Mouse (Mus musculus) midbrain, postnatal 0 days (tissue): ENCODE measurements around the gene Jag1. TPM values are rescaled to one million over a fixed set of nuclear protein-coding genes. Genes with fewer than 3 reads are reported as not detected.
A peak's percentile ranks its signal among the peaks of the same experiment; 100 is the strongest.

Source experiments
- ATAC-seq: fragments of 200-750 bp; cut with Nextera tagmentation; 2 replicates; pipeline ENCODE4 v1.8.0; 2017; ENCODE audit warnings: moderate number of reproducible peaks, mild to moderate bottlenecking, moderate TSS enrichment, moderate library complexity; ENCODE audit not compliant: low FRiP score
- DNase-seq: peaks from one replicate; pipeline ENCODE4 v3.0.0-alpha.2; 2015; ENCODE audit warnings: low spot score
- H3K27ac ChIP-seq: fragments of 300-500 bp; sonication (generic); 2 replicates; pipeline ENCODE4 v1.5.1; 2014; ENCODE audit warnings: low read depth, mild to moderate bottlenecking, low read length, mixed read lengths
- H3K27me3 ChIP-seq: fragments of 300-500 bp; sonication (generic); 2 replicates; pipeline ENCODE4 v1.6.1; 2014; ENCODE audit warnings: low read length, control low read depth, mixed read lengths; ENCODE audit not compliant: insufficient read depth
- H3K36me3 ChIP-seq: fragments of 300-500 bp; sonication (generic); 2 replicates; pipeline ENCODE4 v1.6.1; 2014; ENCODE audit warnings: low read length, control low read depth, mixed read lengths; ENCODE audit not compliant: insufficient read depth
- H3K4me1 ChIP-seq: fragments of 300-500 bp; sonication (generic); 2 replicates; pipeline ENCODE4 v1.6.1; 2014; ENCODE audit warnings: mild to moderate bottlenecking, control low read depth, antibody characterized with exemption, low read length, mixed read lengths; ENCODE audit not compliant: insufficient read depth
- H3K4me2 ChIP-seq: fragments of 300-500 bp; sonication (generic); 2 replicates; pipeline ENCODE4 v1.6.1; 2014; ENCODE audit warnings: low read depth, mild to moderate bottlenecking, low read length, mixed read lengths; ENCODE audit not compliant: poor library complexity, severe bottlenecking
- H3K4me3 ChIP-seq: fragments of 300-500 bp; sonication (generic); 2 replicates; pipeline ENCODE4 v1.5.1; 2014; ENCODE audit warnings: low read depth, mild to moderate bottlenecking, low read length, moderate library complexity
- H3K9ac ChIP-seq: fragments of 300-500 bp; sonication (generic); replicated peaks from 2 replicates; pipeline ENCODE4 v1.6.1; 2014; ENCODE audit warnings: mild to moderate bottlenecking, low read length, moderate library complexity, mixed read lengths; ENCODE audit not compliant: poor library complexity, severe bottlenecking
- H3K9me3 ChIP-seq: fragments of 300-500 bp; sonication (generic); 2 replicates; pipeline ENCODE4 v1.6.1; 2016; ENCODE audit warnings: low read length, control low read depth
- CTCF ChIP-seq: IDR thresholded peaks from 2 replicates; pipeline ENCODE4 v1.5.1; 2016; ENCODE audit warnings: antibody characterized with exemption, mild to moderate bottlenecking
- WGBS: fragments of 180-500 bp; shearing (Covaris S2); extraction: QIAGEN DNeasy Blood & Tissue Kit; methylation state at CpG from one replicate; pipeline ENCODE4 v1.1.7; 2014; 5-methylcytosine and 5-hydroxymethylcytosine counted together
- polyA plus RNA-seq: library from polyadenylated mRNA; unstranded; fragments of >200 nt; fragmentation: Nextera tagmentation; extraction: Ambion mirVana; gene quantifications from 2 replicates; pipeline ENCODE4 v1.2.1, GENCODE M21; 2015
- total RNA-seq: library from RNA; depleted of rRNA; stranded (reverse); fragments of >200 nt; gene quantifications from 2 replicates; pipeline ENCODE4 v1.2.3, GENCODE M21; 2014

The Jag1 gene
- total and polyA plus RNA-seq, 2 experiments from 2014 or later, result 4.3 to 8.7 TPM

GRCm38 (mm10) chr2:137093298-137093630 lies 23.2 kb downstream of the Jag1 start:
- Histone ChIP-seq H3K36me3 (0 out of 2 replicates have a peak, but pooled peaks cover 2% of the 10 kb centered on the region), H3K9me3 (no peaks in the 10 kb centered on the region), H3K4me3 (no peak overlapping the region), H3K4me1 (no peaks in the 10 kb centered on the region), H3K4me2 (no peak overlapping the region), H3K27ac (no peak overlapping the region), H3K9ac (no peak overlapping the region), H3K27me3 (no peaks in the 10 kb centered on the region)
- WGBS, result 35% methylated on average over 7 of the region's 7 CpGs
- ATAC-seq, result no peak
- TF ChIP-seq CTCF, result no peak
- no peak for DNase-seq

- ATAC-seq, result no peak
- no peak for DNase-seq
Measured at GRCm38 (mm10) chr2:137092523-137093297, 23.7 kb downstream of the Jag1 start.

GRCm38 (mm10) chr2:137091766-137092522 lies 24.5 kb downstream of the Jag1 start:
- no peaks in the 10 kb centered on the region for H3K9me3 ChIP-seq
- no peak overlapping the region for H3K4me3 ChIP-seq
- H3K36me3 ChIP-seq, result 0 out of 2 replicates have a peak, but pooled peaks cover 2% of the 10 kb centered on the region
- ATAC-seq (no peak), DNase-seq (no peak)
- H3K4me1 ChIP-seq, result no peaks in the 10 kb centered on the region
- no peak overlapping the region for H3K27ac ChIP-seq
- H3K9ac ChIP-seq, result no peak overlapping the region
- WGBS, result 52% methylated on average over 11 of the region's 11 CpGs
- peak; percentile 17; the same call in 1 of the 2 replicates for TF ChIP-seq CTCF
- H3K4me2 ChIP-seq, result no peak overlapping the region
- H3K27me3 ChIP-seq, result no peaks in the 10 kb centered on the region

More at GRCm38 (mm10) chr2:137092523-137093297, 23.7 kb downstream of the Jag1 start:
- Histone ChIP-seq H3K4me3 (no peak overlapping the region), H3K36me3 (0 out of 2 replicates have a peak, but pooled peaks cover 2% of the 10 kb centered on the region), H3K9me3 (no peaks in the 10 kb centered on the region), H3K9ac (no peak overlapping the region), H3K4me1 (no peaks in the 10 kb centered on the region), H3K27me3 (no peaks in the 10 kb centered on the region), H3K4me2 (no peak overlapping the region), H3K27ac (no peak overlapping the region)
- no peak for TF ChIP-seq CTCF
- WGBS, result 37% methylated on average over 10 of the region's 10 CpGs

- no peak for TF ChIP-seq CTCF
- Histone ChIP-seq H3K27ac (no peak overlapping the region), H3K4me3 (no peak overlapping the region), H3K4me2 (no peak overlapping the region), H3K9me3 (no peaks in the 10 kb centered on the region), H3K27me3 (no peaks in the 10 kb centered on the region), H3K9ac (no peak overlapping the region), H3K36me3 (peaks cover 5% of the 10 kb centered on the region; the same call in 1 of the 2 replicates), H3K4me1 (no peaks in the 10 kb centered on the region)
- ATAC-seq, result no peak
- no peak for DNase-seq
- 75% methylated on average over 6 of the region's 6 CpGs for WGBS
Measured at GRCm38 (mm10) chr2:137087705-137088104, 28.7 kb downstream of the Jag1 start.

GRCm38 (mm10) chr2:137086621-137087395 lies 29.6 kb downstream of the Jag1 start:
- WGBS, result 49% methylated on average over 14 of the region's 14 CpGs
- H3K27me3 ChIP-seq, result no peaks in the 10 kb centered on the region
- no peak for TF ChIP-seq CTCF
- H3K9ac ChIP-seq, result no peak overlapping the region
- ATAC-seq (no peak), DNase-seq (no peak)
- no peaks in the 10 kb centered on the region for H3K4me1 ChIP-seq
- no peak overlapping the region for H3K4me2 ChIP-seq
- no peak overlapping the region for H3K4me3 ChIP-seq
- H3K9me3 ChIP-seq, result no peaks in the 10 kb centered on the region
- H3K36me3 ChIP-seq, result peaks cover 5% of the 10 kb centered on the region; the same call in 1 of the 2 replicates
- no peak overlapping the region for H3K27ac ChIP-seq
